10 mouse cellular contexts compared by ENCODE assay signal in the genomic region with DNA sequence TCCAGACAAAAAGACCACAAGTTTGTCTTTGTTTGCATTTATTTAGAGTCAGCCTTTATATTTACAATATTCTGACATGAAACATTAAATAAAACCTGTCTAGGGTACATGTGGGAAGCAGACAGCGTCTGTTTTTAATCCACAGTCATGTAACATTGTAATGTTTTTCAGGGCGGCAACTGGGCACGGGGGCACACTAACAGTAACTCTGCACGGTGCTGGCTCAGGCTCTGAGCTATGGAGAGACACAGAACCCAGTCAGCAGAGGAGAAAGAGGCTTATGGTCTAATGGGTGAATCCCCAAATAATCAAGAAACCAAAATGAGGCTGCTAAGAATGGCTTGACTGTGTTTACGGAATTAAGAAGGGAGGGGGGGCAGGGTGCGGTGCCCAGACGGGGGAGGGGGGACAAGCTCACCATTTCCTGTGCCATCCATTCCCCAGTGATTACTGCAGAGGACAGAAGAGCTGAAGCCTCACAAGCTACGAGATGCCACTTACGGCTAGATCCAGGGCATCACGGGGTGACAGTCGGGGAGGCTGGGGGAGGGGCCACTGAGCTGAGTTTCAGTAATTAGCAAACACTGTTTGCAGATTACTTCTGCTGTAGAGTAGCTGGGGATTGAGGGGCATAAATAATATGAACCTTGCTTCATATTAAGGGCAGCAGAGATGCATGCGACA.
DNase-seq lines count a peak whose midpoint lies in the region; ATAC-seq and TF ChIP-seq lines count a peak whose summit lies in the region.
"Had no signal": no experiment of that assay in that cellular context is flagged by ENCODE, and none has a peak within 500 bp of the region (broad histone marks: within the 10 kb centered on the region; RNA-seq: fewer than 3 reads in every experiment).

No protein-coding gene starts in this region.

- H3K36me3 ChIP-seq in midbrain, embryonic 13.5 days = peaks cover 67% of the 10 kb centered on the region
- H3K36me3 ChIP-seq in midbrain, embryonic 11.5 days (ENCODE audit: control insufficient read depth, insufficient read depth, low read length) = peaks cover 19% of the 10 kb centered on the region; the same call in 1 of the 2 replicates
- peaks cover 88% of the 10 kb centered on the region for H3K36me3 ChIP-seq in embryonic facial prominence, embryonic 14.5 days (ENCODE audit: control insufficient read depth, insufficient read depth, low read length)
- H3K36me3 ChIP-seq in forebrain, postnatal 0 days (ENCODE audit: insufficient read depth) = peaks cover 66% of the 10 kb centered on the region

- no peak for TF ChIP-seq CTCF in forebrain, postnatal 0 days (IDR thresholded peaks at IDR 0.05; ENCODE audit: low read depth)

- no peaks in the 10 kb centered on the region for H3K9me3 ChIP-seq in midbrain, embryonic 13.5 days
- no peaks in the 10 kb centered on the region for H3K9me3 ChIP-seq in midbrain, embryonic 11.5 days (ENCODE audit: control insufficient read depth, low read length)
- no peaks in the 10 kb centered on the region for H3K9me3 ChIP-seq in embryonic facial prominence, embryonic 14.5 days (ENCODE audit: control insufficient read depth, low read length)
- H3K9me3 ChIP-seq in forebrain, postnatal 0 days (ENCODE audit: low read length) = no peaks in the 10 kb centered on the region
- H3K9me3 ChIP-seq: megakaryocyte, embryonic 14.5 days had no signal

- 69% methylated on average over 12 of the region's 12 CpGs for WGBS in midbrain, embryonic 13.5 days
- WGBS in midbrain, embryonic 11.5 days = 79% methylated on average over 12 of the region's 12 CpGs
- WGBS in embryonic facial prominence, embryonic 14.5 days = 38% methylated on average over 12 of the region's 12 CpGs
- WGBS in forebrain, postnatal 0 days = 28% methylated on average over 12 of the region's 12 CpGs

- H3K4me2 ChIP-seq in midbrain, embryonic 13.5 days (replicated peaks) = no peak overlapping the region
- H3K4me2 ChIP-seq in midbrain, embryonic 11.5 days = no peak overlapping the region
- H3K4me2 ChIP-seq in embryonic facial prominence, embryonic 14.5 days (ENCODE audit: low read depth, low read length) = no peak overlapping the region
- no peak overlapping the region for H3K4me2 ChIP-seq in forebrain, postnatal 0 days (ENCODE audit: low read depth)

- H3K9ac ChIP-seq in midbrain, embryonic 13.5 days (replicated peaks) = no peak overlapping the region
- no peak overlapping the region for H3K9ac ChIP-seq in midbrain, embryonic 11.5 days (ENCODE audit: low read length)
- no peak overlapping the region; the same call in 1 of the 2 replicates for H3K9ac ChIP-seq in embryonic facial prominence, embryonic 14.5 days (ENCODE audit: low read depth, low read length)
- no peak overlapping the region for H3K9ac ChIP-seq in forebrain, postnatal 0 days

- no peak overlapping the region for H3K4me3 ChIP-seq in midbrain, embryonic 13.5 days (replicated peaks)
- no peak overlapping the region for H3K4me3 ChIP-seq in midbrain, embryonic 11.5 days (ENCODE audit: low read depth, low read length)
- H3K4me3 ChIP-seq in embryonic facial prominence, embryonic 14.5 days (ENCODE audit: low read depth, low read length) = no peak overlapping the region
- no peak overlapping the region for H3K4me3 ChIP-seq in forebrain, postnatal 0 days (ENCODE audit: low read depth, low read length)
- H3K4me3 ChIP-seq: heart, adult 2 months; megakaryocyte, embryonic 14.5 days had no signal

- no peak for DNase-seq in midbrain, embryonic 11.5 days (ENCODE audit: low spot score, missing footprints)
- DNase-seq in embryonic facial prominence, embryonic 14.5 days (ENCODE audit: low spot score) = peak; percentile 78
- no peak for DNase-seq in forebrain, postnatal 0 days
- peak; percentile 52 for DNase-seq in retina, embryonic 14.5 days (ENCODE audit: low spot score)
- DNase-seq in thymus, postnatal 4 days = no peak
- no peak for DNase-seq in thymus, postnatal 14 days
- DNase-seq in layer of hippocampus, adult 8-10 months (ENCODE audit: low spot score in 2 of 2) = no peak

- peaks cover 29% of the 10 kb centered on the region for H3K4me1 ChIP-seq in midbrain, embryonic 13.5 days (replicated peaks)
- H3K4me1 ChIP-seq in midbrain, embryonic 11.5 days (ENCODE audit: control insufficient read depth, insufficient read depth, low read length) = no peaks in the 10 kb centered on the region
- H3K4me1 ChIP-seq in embryonic facial prominence, embryonic 14.5 days (ENCODE audit: control insufficient read depth, insufficient read depth, low read length) = peaks cover 28% of the 10 kb centered on the region
- no peaks in the 10 kb centered on the region for H3K4me1 ChIP-seq in forebrain, postnatal 0 days (ENCODE audit: insufficient read depth)
- H3K4me1 ChIP-seq: megakaryocyte, embryonic 14.5 days had no signal

- H3K27me3 ChIP-seq in midbrain, embryonic 13.5 days = no peaks in the 10 kb centered on the region
- H3K27me3 ChIP-seq in midbrain, embryonic 11.5 days (ENCODE audit: control insufficient read depth, insufficient read depth, low read length) = no peaks in the 10 kb centered on the region
- no peaks in the 10 kb centered on the region for H3K27me3 ChIP-seq in embryonic facial prominence, embryonic 14.5 days (replicated peaks; ENCODE audit: control insufficient read depth, insufficient read depth, low read length)
- H3K27me3 ChIP-seq in forebrain, postnatal 0 days (ENCODE audit: insufficient read depth, low read length) = no peaks in the 10 kb centered on the region

- ATAC-seq in midbrain, embryonic 13.5 days = peak; percentile 46
- ATAC-seq in midbrain, embryonic 11.5 days (ENCODE audit: low FRiP score) = no peak
- ATAC-seq in embryonic facial prominence, embryonic 14.5 days (ENCODE audit: low read depth) = peak; percentile 69; the same call in 1 of the 2 replicates
- ATAC-seq in forebrain, postnatal 0 days = peak; percentile 46

- peak overlapping the region; percentile 68 for H3K27ac ChIP-seq in midbrain, embryonic 13.5 days
- no peak overlapping the region for H3K27ac ChIP-seq in midbrain, embryonic 11.5 days (ENCODE audit: low read depth, low read length)
- peak overlapping the region; percentile 72 for H3K27ac ChIP-seq in embryonic facial prominence, embryonic 14.5 days (replicated peaks; ENCODE audit: low read depth, low read length)
- H3K27ac ChIP-seq in forebrain, postnatal 0 days (ENCODE audit: low read depth, low read length) = no peak overlapping the region

Comparison
In these comparisons a context has a peak if more than half of its experiments do, and no peak if none do; other contexts are left out.
1. H3K27ac ChIP-seq: peak in midbrain, embryonic 13.5 days (single experiment) and embryonic facial prominence, embryonic 14.5 days (single experiment); none in midbrain, embryonic 11.5 days (single experiment) and forebrain, postnatal 0 days (single experiment).
2. DNase-seq: peak in embryonic facial prominence, embryonic 14.5 days (single experiment) and retina, embryonic 14.5 days (single experiment); none in midbrain, embryonic 11.5 days (single experiment), forebrain, postnatal 0 days (single experiment), thymus, postnatal 4 days (single experiment), thymus, postnatal 14 days (single experiment) and layer of hippocampus, adult 8-10 months (0 of 2).